Mouse (Mus musculus): ENCODE measurements at regions not wholly inside any gene's neighbourhood (a gene's known extent, or its start where the extent isn't known, plus 50 kb on each side); places are given as distances from the start of the nearest gene placed in this dataset.

- peaks cover 34% of the 10 kb centered on the region for H3K27me3 ChIP-seq (ENCODE audit: poor library complexity, severe bottlenecking)
- peaks cover 35% of the 10 kb centered on the region for H3K4me1 ChIP-seq
- H3K4me3 ChIP-seq = no peak overlapping the region
- peak overlapping the region; percentile 74 for H3K27ac ChIP-seq
- 8% methylated on average over 7 of the region's 7 CpGs for WGBS
- DNase-seq (ENCODE audit: extremely low spot score, low spot score) = peak; percentile 48
- H3K9me3 ChIP-seq = no peaks in the 10 kb centered on the region
- H3K36me3 ChIP-seq (replicated peaks) = no peaks in the 10 kb centered on the region
Observed at GRCm38 (mm10) chr11:111844382-111845027, 778.5 kb downstream of the Kcnj2 start.

DNA sequence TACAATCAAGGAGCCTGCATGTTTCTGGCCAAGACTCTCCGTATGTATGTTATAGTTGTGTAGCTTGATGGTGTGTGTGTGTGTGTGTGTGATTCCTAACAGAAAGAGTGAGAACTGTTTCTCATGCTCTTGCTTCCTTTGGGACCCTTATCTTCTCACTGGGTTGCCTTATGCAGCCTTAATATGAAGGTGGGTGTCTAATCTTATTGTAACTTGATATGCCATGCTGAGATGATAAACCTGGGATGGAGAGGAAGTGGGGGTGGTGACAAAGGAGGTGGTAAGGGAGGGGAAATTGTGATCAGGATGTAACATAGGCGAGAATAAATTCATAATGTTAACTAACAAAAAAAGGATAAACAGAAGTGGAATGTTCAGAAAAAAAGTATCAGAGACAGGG is 791.3 kb downstream of the Kcnj2 start:
- Histone ChIP-seq H3K4me1 (no peaks in the 10 kb centered on the region), H3K27ac (no peak overlapping the region), H3K36me3 (replicated peaks) (no peaks in the 10 kb centered on the region), H3K4me3 (no peak overlapping the region), H3K27me3 (ENCODE audit: poor library complexity, severe bottlenecking) (no peaks in the 10 kb centered on the region), H3K9me3 (no peaks in the 10 kb centered on the region)
- no peak for DNase-seq (ENCODE audit: extremely low spot score, low spot score)
- WGBS = 78% methylated on average over 2 of the region's 2 CpGs

GRCm38 (mm10) chr11:111858111-111858510 is 792.1 kb downstream of the Kcnj2 start:
- Histone ChIP-seq H3K4me3 (no peak overlapping the region), H3K27me3 (ENCODE audit: poor library complexity, severe bottlenecking) (no peaks in the 10 kb centered on the region), H3K27ac (no peak overlapping the region), H3K36me3 (replicated peaks) (no peaks in the 10 kb centered on the region), H3K9me3 (no peaks in the 10 kb centered on the region), H3K4me1 (no peaks in the 10 kb centered on the region)
- DNase-seq (ENCODE audit: extremely low spot score, low spot score) = no peak
- WGBS = 90% methylated on average over 5 of the region's 5 CpGs

DNA sequence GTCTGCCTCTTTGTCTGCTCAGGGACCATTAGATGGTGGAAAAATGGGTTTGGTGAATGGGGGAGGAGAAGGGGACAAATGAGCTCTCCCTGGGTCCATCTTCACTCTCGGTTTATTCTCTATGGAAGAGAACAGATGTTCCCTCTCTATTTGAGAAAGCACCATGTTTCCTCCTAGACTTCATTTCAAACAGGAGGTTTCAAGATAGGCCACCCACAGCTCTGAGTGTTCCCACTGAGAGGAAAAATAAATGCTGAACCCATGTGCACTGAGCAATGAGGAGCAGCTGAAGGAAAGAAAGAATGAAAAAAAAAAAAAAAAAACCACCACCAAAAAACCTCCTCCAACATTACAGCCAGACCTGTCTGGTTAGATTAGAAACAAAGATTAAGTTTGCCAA is 799.2 kb downstream of the Kcnj2 start:
- Histone ChIP-seq H3K36me3 (replicated peaks) (no peaks in the 10 kb centered on the region), H3K9me3 (no peaks in the 10 kb centered on the region), H3K27ac (no peak overlapping the region), H3K4me1 (no peaks in the 10 kb centered on the region), H3K27me3 (ENCODE audit: poor library complexity, severe bottlenecking) (no peaks in the 10 kb centered on the region), H3K4me3 (no peak overlapping the region)
- DNase-seq (ENCODE audit: extremely low spot score, low spot score) = no peak
- WGBS = 67% methylated on average over 1 of the region's 1 CpGs

GRCm38 (mm10) chr11:111875406-111875805 is 809.4 kb downstream of the Kcnj2 start:
- Histone ChIP-seq H3K9me3 (no peaks in the 10 kb centered on the region), H3K4me1 (0 out of 2 replicates have a peak, but pooled peaks cover 7% of the 10 kb centered on the region), H3K36me3 (replicated peaks) (no peaks in the 10 kb centered on the region), H3K27me3 (ENCODE audit: poor library complexity, severe bottlenecking) (no peaks in the 10 kb centered on the region), H3K4me3 (no peak overlapping the region), H3K27ac (no peak overlapping the region)
- WGBS = 95% methylated on average over 4 of the region's 4 CpGs
- no peak for DNase-seq (ENCODE audit: extremely low spot score, low spot score)

DNA sequence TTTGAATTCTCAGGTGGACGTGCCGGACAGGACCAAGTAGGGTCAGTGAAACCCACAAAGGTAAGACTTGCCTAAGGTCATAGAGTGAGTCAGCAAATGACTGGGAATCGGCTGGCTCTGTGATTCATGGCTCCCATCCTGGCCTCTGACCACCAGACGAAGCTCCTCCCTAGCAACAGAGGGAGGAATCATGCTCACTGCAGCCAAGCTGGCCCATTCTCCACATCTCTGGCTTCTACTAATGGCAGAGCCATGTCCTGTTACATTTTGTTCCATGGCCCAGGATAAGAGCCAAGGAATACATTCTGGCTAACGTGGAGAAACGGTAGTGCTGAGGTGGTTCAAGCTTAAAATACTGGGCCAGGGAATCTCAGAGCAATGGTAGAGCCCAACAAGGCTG is 814.2 kb downstream of the Kcnj2 start:
- DNase-seq (ENCODE audit: extremely low spot score, low spot score) = no peak
- Histone ChIP-seq H3K36me3 (replicated peaks) (no peaks in the 10 kb centered on the region), H3K27me3 (ENCODE audit: poor library complexity, severe bottlenecking) (no peaks in the 10 kb centered on the region), H3K27ac (no peak overlapping the region), H3K9me3 (no peaks in the 10 kb centered on the region), H3K4me1 (0 out of 2 replicates have a peak, but pooled peaks cover 4% of the 10 kb centered on the region), H3K4me3 (no peak overlapping the region)
- WGBS = 92% methylated on average over 6 of the region's 6 CpGs

DNA sequence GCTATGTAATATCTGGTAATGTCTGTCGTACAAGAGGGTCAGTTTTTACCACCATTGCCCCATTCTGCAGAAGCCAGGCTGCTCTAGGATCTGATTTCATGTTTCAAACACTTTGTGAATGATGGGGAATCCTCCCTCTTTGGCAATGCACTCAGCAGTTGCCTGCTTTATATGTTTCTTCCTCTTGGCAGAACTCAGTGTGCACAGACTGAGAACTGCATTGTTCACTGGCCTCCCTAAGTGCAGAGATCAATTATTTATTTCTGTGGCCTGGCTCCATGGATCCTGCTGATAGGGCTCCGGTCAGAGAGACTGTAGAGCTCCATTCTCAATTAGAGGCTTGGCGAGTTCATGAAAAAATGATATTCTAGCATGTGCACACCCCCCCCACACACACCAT is 824.1 kb downstream of the Kcnj2 start:
- Histone ChIP-seq H3K9me3 (no peaks in the 10 kb centered on the region), H3K27ac (no peak overlapping the region), H3K36me3 (replicated peaks) (no peaks in the 10 kb centered on the region), H3K4me3 (no peak overlapping the region), H3K4me1 (peaks cover 34% of the 10 kb centered on the region), H3K27me3 (ENCODE audit: poor library complexity, severe bottlenecking) (peaks cover 10% of the 10 kb centered on the region)
- WGBS = 83% methylated on average over 3 of the region's 3 CpGs
- DNase-seq (ENCODE audit: extremely low spot score, low spot score) = no peak

- peak overlapping the region; percentile 84 for H3K27ac ChIP-seq
- no peaks in the 10 kb centered on the region for H3K9me3 ChIP-seq
- H3K27me3 ChIP-seq (ENCODE audit: poor library complexity, severe bottlenecking) = peaks cover 35% of the 10 kb centered on the region
- WGBS = 12% methylated on average over 8 of the region's 8 CpGs
- peaks cover 45% of the 10 kb centered on the region for H3K4me1 ChIP-seq
- DNase-seq (ENCODE audit: extremely low spot score, low spot score) = peak; percentile 52
- no peaks in the 10 kb centered on the region for H3K36me3 ChIP-seq (replicated peaks)
- H3K4me3 ChIP-seq = peak overlapping the region; percentile 35
Observed at GRCm38 (mm10) chr11:111893861-111894260, 827.9 kb downstream of the Kcnj2 start.

- no peak overlapping the region for H3K4me3 ChIP-seq
- H3K9me3 ChIP-seq = no peaks in the 10 kb centered on the region
- peaks cover 39% of the 10 kb centered on the region for H3K4me1 ChIP-seq
- H3K36me3 ChIP-seq (replicated peaks) = no peaks in the 10 kb centered on the region
- H3K27me3 ChIP-seq (ENCODE audit: poor library complexity, severe bottlenecking) = peaks cover 35% of the 10 kb centered on the region
- 78% methylated on average over 4 of the region's 4 CpGs for WGBS
- DNase-seq (ENCODE audit: extremely low spot score, low spot score) = no peak
- peak overlapping the region; percentile 58 for H3K27ac ChIP-seq
Observed at GRCm38 (mm10) chr11:111895221-111896200, 829.5 kb downstream of the Kcnj2 start.

DNA sequence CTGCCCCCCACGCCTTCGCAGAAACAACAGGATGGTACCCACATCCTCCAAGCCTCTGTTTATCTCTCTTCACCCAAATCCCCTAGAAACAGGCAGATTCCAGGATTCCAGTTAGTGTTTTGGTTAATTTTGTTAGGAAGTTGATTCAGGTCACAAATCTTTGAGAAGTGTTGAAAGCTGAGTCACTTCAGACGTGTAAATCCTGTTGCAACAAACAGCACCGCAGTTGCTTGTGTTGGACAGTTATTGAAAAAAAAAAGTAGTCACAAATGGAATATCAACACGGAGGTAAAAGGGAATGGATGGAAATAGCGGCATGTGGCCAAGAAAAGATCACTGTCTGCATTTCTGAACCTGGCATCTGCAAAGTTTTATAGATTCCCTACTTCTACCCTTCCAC is 831.0 kb downstream of the Kcnj2 start:
- DNase-seq (ENCODE audit: extremely low spot score, low spot score) = no peak
- Histone ChIP-seq H3K4me1 (peaks cover 32% of the 10 kb centered on the region), H3K9me3 (no peaks in the 10 kb centered on the region), H3K27me3 (ENCODE audit: poor library complexity, severe bottlenecking) (peaks cover 30% of the 10 kb centered on the region), H3K36me3 (replicated peaks) (no peaks in the 10 kb centered on the region), H3K4me3 (no peak overlapping the region), H3K27ac (0 out of 2 replicates have a peak overlapping the region, but pooled peaks have one; percentile 16)
- 83% methylated on average over 6 of the region's 6 CpGs for WGBS

DNA sequence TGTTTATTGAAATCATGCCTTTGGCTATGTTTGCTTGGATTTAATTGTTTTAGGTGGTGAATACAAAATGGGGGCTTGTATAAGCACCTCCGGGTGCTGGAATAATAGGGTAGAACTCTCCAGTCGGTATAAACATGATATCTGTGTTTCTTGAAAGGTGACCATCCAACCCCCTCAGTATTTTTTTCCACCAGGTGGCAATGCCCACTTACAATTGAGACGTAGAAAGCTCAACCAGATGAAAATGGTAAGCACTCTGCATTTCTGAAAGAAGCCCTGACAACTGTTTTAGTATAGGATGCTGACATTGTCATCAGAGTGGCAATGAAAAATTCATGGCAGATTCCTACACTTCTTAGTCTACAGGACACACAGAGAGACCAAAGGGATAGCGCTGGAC is 838.1 kb downstream of the Kcnj2 start:
- Histone ChIP-seq H3K27me3 (ENCODE audit: poor library complexity, severe bottlenecking) (no peaks in the 10 kb centered on the region), H3K36me3 (replicated peaks) (no peaks in the 10 kb centered on the region), H3K4me3 (no peak overlapping the region), H3K4me1 (no peaks in the 10 kb centered on the region), H3K9me3 (no peaks in the 10 kb centered on the region), H3K27ac (no peak overlapping the region)
- no peak for DNase-seq (ENCODE audit: extremely low spot score, low spot score)
- WGBS = 82% methylated on average over 4 of the region's 4 CpGs

DNA sequence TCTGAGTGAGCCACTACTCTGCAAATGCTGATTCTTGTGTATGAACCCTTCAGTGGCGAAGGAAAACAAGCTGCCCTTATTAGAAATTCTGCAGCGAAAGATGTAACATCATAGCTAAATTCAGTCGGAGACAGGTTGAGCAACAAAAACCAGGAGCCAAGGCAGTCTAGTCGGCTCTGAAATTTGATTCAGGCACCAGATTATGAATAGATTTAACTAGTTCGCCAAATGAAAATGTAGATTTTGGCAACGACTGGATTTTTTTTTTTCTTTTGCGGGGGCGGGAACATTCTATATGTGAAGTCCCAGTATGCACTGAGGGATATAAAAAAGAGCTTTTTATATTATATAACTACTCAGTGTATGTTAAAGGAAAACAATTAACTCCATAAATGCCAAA is 847.9 kb downstream of the Kcnj2 start:
- 94% methylated on average over 8 of the region's 8 CpGs for WGBS
- no peak overlapping the region for H3K27ac ChIP-seq

GRCm38 (mm10) chr11:111926336-111926735 is 855.7 kb upstream of the Sox9 start:
- WGBS = 96% methylated on average over 1 of the region's 1 CpGs
- H3K4me3 ChIP-seq = no peak overlapping the region
- no peaks in the 10 kb centered on the region for H3K27me3 ChIP-seq (ENCODE audit: poor library complexity, severe bottlenecking)
- no peak for DNase-seq (ENCODE audit: extremely low spot score, low spot score)
- peaks cover 11% of the 10 kb centered on the region for H3K4me1 ChIP-seq
- no peaks in the 10 kb centered on the region for H3K36me3 ChIP-seq (replicated peaks)
- no peaks in the 10 kb centered on the region for H3K9me3 ChIP-seq
- H3K27ac ChIP-seq = no peak overlapping the region

More for the DNA sequence above, 847.9 kb downstream of the Kcnj2 start:
- no peak overlapping the region for H3K4me3 ChIP-seq
- no peaks in the 10 kb centered on the region for H3K27me3 ChIP-seq (ENCODE audit: poor library complexity, severe bottlenecking)
- no peaks in the 10 kb centered on the region for H3K36me3 ChIP-seq (replicated peaks)
- DNase-seq (ENCODE audit: extremely low spot score, low spot score) = no peak
- no peaks in the 10 kb centered on the region for H3K9me3 ChIP-seq
- H3K4me1 ChIP-seq = no peaks in the 10 kb centered on the region

Measured in forebrain, embryonic 10.5 days (tissue).